Mouse (Mus musculus) embryonic facial prominence, embryonic 10.5 days (tissue): ENCODE data around the gene Jak3. TPM values are rescaled to one million over a fixed set of nuclear protein-coding genes. Genes with fewer than 3 reads are reported as not detected.

Experiments used
- DNase-seq: peaks from one replicate; pipeline ENCODE4 v3.0.0-alpha.2; 2017; ENCODE audit warnings: low spot score
- H3K27ac ChIP-seq: fragments of 300-500 bp; sonication (generic); replicated peaks from 2 replicates; pipeline ENCODE4 v1.5.1; 2016; ENCODE audit warnings: mild to moderate bottlenecking
- H3K27me3 ChIP-seq: fragments of 300-500 bp; sonication (generic); replicated peaks from 2 replicates; pipeline ENCODE4 v1.6.1; 2016; ENCODE audit warnings: low read depth, mild to moderate bottlenecking; ENCODE audit not compliant: poor library complexity, severe bottlenecking
- H3K36me3 ChIP-seq: fragments of 300-500 bp; sonication (generic); replicated peaks from 2 replicates; pipeline ENCODE4 v1.6.1; 2016; ENCODE audit warnings: mild to moderate bottlenecking, moderate library complexity
- H3K4me1 ChIP-seq: fragments of 300-500 bp; sonication (generic); 2 replicates; pipeline ENCODE4 v1.6.1; 2016
- H3K4me3 ChIP-seq: fragments of 300-500 bp; sonication (generic); 2 replicates; pipeline ENCODE4 v1.5.1; 2016; ENCODE audit warnings: mild to moderate bottlenecking, moderate library complexity
- H3K9me3 ChIP-seq: fragments of 300-500 bp; sonication (generic); 2 replicates; pipeline ENCODE4 v1.6.1; 2016; ENCODE audit warnings: mild to moderate bottlenecking
- WGBS: fragments of 180-500 bp; shearing (Covaris S2); methylation state at CpG from one replicate; pipeline ENCODE4 v1.1.7; 2016; 5-methylcytosine and 5-hydroxymethylcytosine counted together
- polyA plus RNA-seq: library from polyadenylated mRNA; unstranded; fragments of >200 nt; fragmentation: Nextera tagmentation; extraction: Ambion mirVana; gene quantifications from 2 replicates; pipeline ENCODE4 v1.2.1, GENCODE M21; 2016

The Jak3 gene
- polyA plus RNA-seq, 1 experiment from 2014 or later: 3.6 TPM

- no peaks in the 10 kb centered on the region for H3K9me3 ChIP-seq
- peak overlapping the region; percentile 43 for H3K4me3 ChIP-seq
- peaks cover 69% of the 10 kb centered on the region for H3K4me1 ChIP-seq
- 4% methylated on average over 21 of the region's 21 CpGs for WGBS
- no peak overlapping the region for H3K27ac ChIP-seq
- H3K36me3 ChIP-seq: no peaks in the 10 kb centered on the region
- H3K27me3 ChIP-seq: peaks cover 82% of the 10 kb centered on the region
- DNase-seq: peak; percentile 67
Measured at GRCm38 (mm10) chr8:71668220-71668975, 7.7 kb upstream of the Jak3 start.

DNA sequence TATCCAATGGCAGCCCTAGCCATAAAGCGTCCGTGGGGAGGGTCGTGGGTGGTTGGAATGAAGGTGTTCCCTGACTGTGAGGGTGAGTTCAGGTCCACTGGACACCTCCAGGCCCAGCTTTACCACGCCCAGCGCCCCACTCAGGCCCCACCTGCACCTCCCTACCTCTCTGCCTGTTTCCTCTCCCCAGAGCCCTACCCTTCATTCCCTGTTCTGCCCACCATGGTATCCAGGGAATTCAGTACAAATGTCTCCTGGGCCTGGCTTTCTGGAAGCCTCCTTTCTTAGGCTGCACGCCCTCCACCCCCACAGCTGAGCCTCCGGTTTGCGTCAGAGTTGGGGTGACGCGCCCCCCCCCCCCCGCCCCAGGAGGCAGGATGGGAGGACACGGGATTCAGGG, 5.9 kb upstream of the Jak3 start:
- peaks cover 74% of the 10 kb centered on the region for H3K27me3 ChIP-seq
- no peak for DNase-seq
- peaks cover 63% of the 10 kb centered on the region for H3K4me1 ChIP-seq
- H3K36me3 ChIP-seq: no peaks in the 10 kb centered on the region
- H3K4me3 ChIP-seq: peak overlapping the region; percentile 65
- H3K27ac ChIP-seq: peak overlapping the region; percentile 69
- no peaks in the 10 kb centered on the region for H3K9me3 ChIP-seq
- 9% methylated on average over 12 of the region's 12 CpGs for WGBS

GRCm38 (mm10) chr8:71670621-71671548, 5.2 kb upstream of the Jak3 start:
- Histone ChIP-seq H3K36me3 (no peaks in the 10 kb centered on the region), H3K9me3 (no peaks in the 10 kb centered on the region), H3K27me3 (peaks cover 81% of the 10 kb centered on the region), H3K4me1 (peaks cover 61% of the 10 kb centered on the region), H3K4me3 (peak overlapping the region; percentile 65), H3K27ac (peak overlapping the region; percentile 69)
- WGBS: under 1% methylated on average over 63 of the region's 64 CpGs
- DNase-seq: peak; percentile 89

GRCm38 (mm10) chr8:71671549-71671965, 4.5 kb upstream of the Jak3 start, which contains the start of gene Unc13a:
Unc13a (minus strand) TSS chr8:71671757.
- H3K27ac ChIP-seq: peak within 1 kb of the TSS; percentile 69
- under 1% methylated on average over 42 of the region's 42 CpGs for WGBS
- H3K4me3 ChIP-seq: peak within 1 kb of the TSS; percentile 65
- peak; percentile 94 for DNase-seq
- peaks cover 61% of the 10 kb centered on the region for H3K4me1 ChIP-seq
- H3K9me3 ChIP-seq: no peaks in the 10 kb centered on the region
- H3K27me3 ChIP-seq: peaks cover 81% of the 10 kb centered on the region
- no peaks in the 10 kb centered on the region for H3K36me3 ChIP-seq

DNA sequence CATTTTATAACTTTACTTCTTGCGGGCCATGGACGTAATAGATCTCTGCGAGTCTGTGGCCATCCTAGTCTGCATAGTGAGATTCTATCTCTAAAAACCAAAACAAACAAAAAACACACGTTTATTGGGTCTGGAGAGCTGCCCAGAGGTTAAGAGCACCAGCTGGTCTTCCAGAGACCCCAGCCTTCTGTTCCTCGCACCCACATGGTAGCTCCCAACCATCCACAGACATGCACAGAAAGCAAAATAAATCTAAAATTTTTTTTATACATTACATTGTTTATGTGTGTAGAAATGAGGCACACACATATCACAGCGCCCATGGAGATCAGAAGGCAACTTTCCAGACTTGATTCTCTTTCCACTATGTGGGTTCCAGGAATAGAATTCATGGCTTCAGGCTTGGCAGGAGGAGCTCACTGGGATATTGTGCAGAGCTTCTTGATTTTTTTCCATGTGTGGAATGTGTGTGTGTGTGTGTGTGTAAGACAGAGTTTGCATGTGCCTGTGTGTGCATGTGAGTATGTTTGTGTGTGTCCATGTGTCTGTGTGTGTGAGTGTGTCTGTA, 3.8 kb upstream of the Jak3 start:
- no peaks in the 10 kb centered on the region for H3K9me3 ChIP-seq
- peak overlapping the region; percentile 69; the same call in 1 of the 2 replicates for H3K27ac ChIP-seq
- H3K4me3 ChIP-seq: peak overlapping the region; percentile 65
- DNase-seq: no peak
- H3K27me3 ChIP-seq: peaks cover 81% of the 10 kb centered on the region
- H3K4me1 ChIP-seq: peaks cover 57% of the 10 kb centered on the region
- no peaks in the 10 kb centered on the region for H3K36me3 ChIP-seq
- WGBS: 62% methylated on average over 6 of the region's 6 CpGs

DNA sequence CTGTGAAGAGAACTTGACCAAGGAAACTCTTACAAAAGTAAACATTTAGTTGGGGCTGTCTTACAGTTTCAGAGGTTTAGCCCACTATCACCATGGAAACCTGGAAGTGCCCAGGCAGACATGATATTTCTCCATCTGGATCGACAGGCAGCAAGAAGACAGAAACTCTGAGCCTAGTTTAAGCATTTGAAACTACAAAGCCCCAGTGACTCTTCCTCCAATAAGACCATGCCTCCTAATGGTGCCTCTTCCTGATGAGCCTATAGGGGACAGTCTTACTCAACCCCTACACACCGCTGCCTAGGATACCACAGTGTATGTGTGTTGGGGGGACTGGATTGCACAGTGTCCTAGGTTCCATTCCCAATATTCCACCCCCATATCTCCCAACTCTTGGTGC, 2.0 kb upstream of the Jak3 start:
- H3K27ac ChIP-seq: no peak overlapping the region
- no peaks in the 10 kb centered on the region for H3K36me3 ChIP-seq
- no peak for DNase-seq
- H3K27me3 ChIP-seq: peaks cover 81% of the 10 kb centered on the region
- peaks cover 41% of the 10 kb centered on the region for H3K4me1 ChIP-seq
- peaks cover 3% of the 10 kb centered on the region; the same call in 1 of the 2 replicates for H3K9me3 ChIP-seq
- no peak overlapping the region for H3K4me3 ChIP-seq
- WGBS: 79% methylated on average over 2 of the region's 2 CpGs

DNA sequence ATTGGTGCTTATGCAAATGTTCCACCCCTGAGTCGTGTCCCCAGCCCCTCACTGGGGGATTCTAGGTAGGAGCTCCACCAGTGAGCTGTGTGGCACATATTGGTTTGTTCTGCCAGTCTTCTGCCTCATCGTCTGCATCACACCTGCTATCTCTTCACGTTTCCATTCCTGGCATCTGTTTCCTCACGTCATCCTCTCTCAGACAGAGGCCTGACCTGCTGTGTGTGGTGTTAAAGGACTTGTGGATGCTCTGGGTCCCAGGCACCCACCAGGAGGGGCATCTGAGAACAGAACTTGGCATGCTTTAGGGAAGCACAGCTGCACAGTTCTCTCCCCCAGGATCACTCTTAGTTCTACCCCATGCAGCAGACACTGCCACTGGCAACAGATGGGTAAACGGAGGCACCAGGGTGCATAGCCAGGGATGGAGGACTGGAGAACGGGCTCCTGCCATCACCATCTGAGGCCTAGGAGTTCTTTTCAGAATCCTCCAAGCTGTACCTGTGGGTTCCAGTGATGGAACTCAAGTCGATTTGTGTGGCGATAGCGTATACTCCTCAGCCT, 558 bp upstream of the Jak3 start:
- WGBS: 26% methylated on average over 9 of the region's 9 CpGs
- Histone ChIP-seq H3K36me3 (no peaks in the 10 kb centered on the region), H3K27ac (no peak overlapping the region), H3K4me3 (peak overlapping the region; percentile 77), H3K27me3 (peaks cover 81% of the 10 kb centered on the region), H3K4me1 (peaks cover 46% of the 10 kb centered on the region), H3K9me3 (peaks cover 3% of the 10 kb centered on the region; the same call in 1 of the 2 replicates)
- no peak for DNase-seq

DNA sequence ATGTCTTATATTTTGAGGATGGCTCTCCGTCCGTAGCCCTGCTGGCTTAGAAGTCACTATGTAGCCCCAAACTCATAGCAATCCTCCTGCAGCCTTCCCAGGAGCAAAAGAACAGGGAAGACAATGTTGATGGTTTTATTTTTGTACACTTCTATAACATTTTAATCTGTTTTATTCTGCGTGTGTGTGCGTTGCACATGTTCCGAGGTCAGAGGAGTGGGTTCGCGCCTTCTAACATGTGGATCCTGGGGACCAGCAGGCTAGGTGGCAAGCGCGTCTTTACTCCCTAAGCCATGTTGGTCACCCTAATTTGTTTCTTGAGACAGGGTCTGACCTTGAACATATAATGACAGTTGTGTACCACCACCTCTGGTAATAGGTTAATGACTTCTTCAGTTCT, 707 bp downstream of the Jak3 start:
- Histone ChIP-seq H3K4me1 (peaks cover 44% of the 10 kb centered on the region), H3K9me3 (peaks cover 3% of the 10 kb centered on the region; the same call in 1 of the 2 replicates), H3K27me3 (peaks cover 83% of the 10 kb centered on the region), H3K36me3 (no peaks in the 10 kb centered on the region), H3K4me3 (peak overlapping the region; percentile 77), H3K27ac (no peak overlapping the region)
- 50% methylated on average over 9 of the region's 9 CpGs for WGBS
- no peak for DNase-seq

DNA sequence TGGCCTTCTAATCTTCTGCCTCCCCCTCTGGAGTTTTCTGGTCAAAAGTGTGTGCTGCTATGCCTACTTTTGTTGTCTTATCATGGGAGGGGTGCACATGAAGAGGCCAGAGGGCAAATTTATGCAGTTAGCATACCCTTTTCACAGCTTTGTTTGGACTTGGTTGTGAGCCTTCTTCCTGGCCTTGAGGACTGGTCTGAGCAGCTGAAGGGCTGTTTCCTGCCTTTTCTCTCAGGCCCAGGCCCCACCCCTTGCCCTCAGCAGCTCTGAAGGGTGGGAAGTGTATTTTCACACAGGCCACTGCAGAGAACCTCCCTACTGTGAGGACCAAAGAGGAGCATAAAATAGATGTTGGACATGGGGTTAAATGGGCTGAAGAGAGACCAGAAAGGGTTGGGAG, 1.5 kb downstream of the Jak3 start:
- no peak for DNase-seq

GRCm38 (mm10) chr8:71678216-71678615, 2.1 kb downstream of the Jak3 start:
- no peak overlapping the region for H3K27ac ChIP-seq
- H3K27me3 ChIP-seq: peaks cover 87% of the 10 kb centered on the region
- H3K4me1 ChIP-seq: peaks cover 39% of the 10 kb centered on the region
- WGBS: 55% methylated on average over 4 of the region's 4 CpGs
- H3K4me3 ChIP-seq: 0 out of 2 replicates have a peak overlapping the region, but pooled peaks have one; percentile 2
- peaks cover 3% of the 10 kb centered on the region; the same call in 1 of the 2 replicates for H3K9me3 ChIP-seq
- no peaks in the 10 kb centered on the region for H3K36me3 ChIP-seq
- no peak for DNase-seq

More for the DNA sequence above, 1.5 kb downstream of the Jak3 start:
- no peak overlapping the region for H3K27ac ChIP-seq
- no peaks in the 10 kb centered on the region for H3K36me3 ChIP-seq
- peaks cover 3% of the 10 kb centered on the region; the same call in 1 of the 2 replicates for H3K9me3 ChIP-seq
- peaks cover 39% of the 10 kb centered on the region for H3K4me1 ChIP-seq
- H3K4me3 ChIP-seq: 0 out of 2 replicates have a peak overlapping the region, but pooled peaks have one; percentile 2
- peaks cover 87% of the 10 kb centered on the region for H3K27me3 ChIP-seq

- Histone ChIP-seq H3K27ac (no peak overlapping the region), H3K4me3 (peak overlapping the region; percentile 52), H3K4me1 (peaks cover 39% of the 10 kb centered on the region), H3K27me3 (peaks cover 94% of the 10 kb centered on the region), H3K36me3 (no peaks in the 10 kb centered on the region), H3K9me3 (peaks cover 3% of the 10 kb centered on the region; the same call in 1 of the 2 replicates)
- DNase-seq: no peak
- 9% methylated on average over 16 of the region's 16 CpGs for WGBS
Measured at GRCm38 (mm10) chr8:71679116-71679515, 3.0 kb downstream of the Jak3 start.
